Mouse (Mus musculus) hindbrain, embryonic 15.5 days (tissue): ENCODE data around the gene Zc3h7b. TPM values are rescaled to one million over a fixed set of nuclear protein-coding genes. Genes with fewer than 3 reads are reported as not detected.

Experiments
- ATAC-seq: fragments of 200-750 bp; cut with Nextera tagmentation; 2 replicates; pipeline ENCODE4 v1.8.0; 2017; ENCODE audit warnings: low read depth, moderate number of reproducible peaks, moderate TSS enrichment; ENCODE audit not compliant: low FRiP score
- H3K27ac ChIP-seq: fragments of 300-500 bp; sonication (generic); replicated peaks from 2 replicates; pipeline ENCODE4 v1.5.1; 2015; ENCODE audit warnings: mild to moderate bottlenecking, inconsistent platforms
- H3K27me3 ChIP-seq: fragments of 300-500 bp; sonication (generic); 2 replicates; pipeline ENCODE4 v1.6.1; 2015; ENCODE audit warnings: control low read depth, inconsistent platforms
- H3K36me3 ChIP-seq: fragments of 300-500 bp; sonication (generic); 2 replicates; pipeline ENCODE4 v1.6.1; 2015; ENCODE audit warnings: control low read depth, inconsistent platforms
- H3K4me1 ChIP-seq: fragments of 300-500 bp; sonication (generic); replicated peaks from 2 replicates; pipeline ENCODE4 v1.6.1; 2015; ENCODE audit warnings: control low read depth, inconsistent platforms
- H3K4me2 ChIP-seq: fragments of 300-500 bp; sonication (generic); 2 replicates; pipeline ENCODE4 v1.6.1; 2015; ENCODE audit warnings: moderate library complexity, mild to moderate bottlenecking, inconsistent platforms
- H3K4me3 ChIP-seq: fragments of 300-500 bp; sonication (generic); 2 replicates; pipeline ENCODE4 v1.5.1; 2015; ENCODE audit warnings: mild to moderate bottlenecking, inconsistent platforms
- H3K9ac ChIP-seq: fragments of 300-500 bp; sonication (generic); 2 replicates; pipeline ENCODE4 v1.6.1; 2015; ENCODE audit warnings: inconsistent platforms
- H3K9me3 ChIP-seq: fragments of 300-500 bp; sonication (generic); 2 replicates; pipeline ENCODE4 v1.6.1; 2016; ENCODE audit warnings: control low read depth, inconsistent platforms
- WGBS: fragments of 180-500 bp; shearing (Covaris S2); methylation state at CpG from one replicate; pipeline ENCODE4 v1.1.7; 2015; 5-methylcytosine and 5-hydroxymethylcytosine counted together
- polyA plus RNA-seq: library from polyadenylated mRNA; unstranded; fragments of >200 nt; fragmentation: Nextera tagmentation; extraction: Ambion mirVana; gene quantifications from 2 replicates; pipeline ENCODE4 v1.2.1, GENCODE M21; 2015

Zc3h7b gene
- polyA plus RNA-seq, 1 experiment from 2014 or later, result 49.8 TPM

- H3K4me3 ChIP-seq, result no peak overlapping the region
- peak; percentile 88 for ATAC-seq
- peak overlapping the region; percentile 13 for H3K4me2 ChIP-seq
- no peak overlapping the region for H3K9ac ChIP-seq
- H3K36me3 ChIP-seq, result peaks cover 7% of the 10 kb centered on the region
- 0 out of 2 replicates have a peak overlapping the region, but pooled peaks have one; percentile 3 for H3K27ac ChIP-seq
- no peaks in the 10 kb centered on the region for H3K9me3 ChIP-seq
- H3K27me3 ChIP-seq, result no peaks in the 10 kb centered on the region
- WGBS, result 15% methylated on average over 24 of the region's 24 CpGs
- peaks cover 12% of the 10 kb centered on the region for H3K4me1 ChIP-seq
Measured at GRCm38 (mm10) chr15:81831136-81831825, 86.4 kb downstream of the Zc3h7b start.

- Histone ChIP-seq H3K4me1 (peaks cover 17% of the 10 kb centered on the region), H3K9me3 (no peaks in the 10 kb centered on the region), H3K9ac (no peak overlapping the region), H3K27ac (no peak overlapping the region), H3K36me3 (peaks cover 7% of the 10 kb centered on the region), H3K4me2 (no peak overlapping the region), H3K27me3 (0 out of 2 replicates have a peak, but pooled peaks cover 4% of the 10 kb centered on the region), H3K4me3 (no peak overlapping the region)
- no peak for ATAC-seq
- 93% methylated on average over 3 of the region's 3 CpGs for WGBS
Measured at GRCm38 (mm10) chr15:81832219-81832618, 87.4 kb downstream of the Zc3h7b start.

GRCm38 (mm10) chr15:81833481-81833880, 88.6 kb downstream of the Zc3h7b start:
- no peak overlapping the region for H3K4me3 ChIP-seq
- ATAC-seq, result no peak
- H3K9ac ChIP-seq, result no peak overlapping the region
- H3K27ac ChIP-seq, result no peak overlapping the region
- H3K4me1 ChIP-seq, result peaks cover 17% of the 10 kb centered on the region
- H3K36me3 ChIP-seq, result peaks cover 3% of the 10 kb centered on the region
- 85% methylated on average over 4 of the region's 4 CpGs for WGBS
- H3K9me3 ChIP-seq, result no peaks in the 10 kb centered on the region
- H3K4me2 ChIP-seq, result no peak overlapping the region
- H3K27me3 ChIP-seq, result 0 out of 2 replicates have a peak, but pooled peaks cover 4% of the 10 kb centered on the region

GRCm38 (mm10) chr15:81834171-81834841, 89.4 kb downstream of the Zc3h7b start:
- no peaks in the 10 kb centered on the region for H3K36me3 ChIP-seq
- no peak for ATAC-seq
- H3K9ac ChIP-seq, result no peak overlapping the region
- 57% methylated on average over 3 of the region's 3 CpGs for WGBS
- H3K4me3 ChIP-seq, result no peak overlapping the region
- H3K4me2 ChIP-seq, result no peak overlapping the region
- H3K27ac ChIP-seq, result no peak overlapping the region
- H3K27me3 ChIP-seq, result 0 out of 2 replicates have a peak, but pooled peaks cover 4% of the 10 kb centered on the region
- H3K9me3 ChIP-seq, result no peaks in the 10 kb centered on the region
- peaks cover 21% of the 10 kb centered on the region for H3K4me1 ChIP-seq

- no peak overlapping the region for H3K4me2 ChIP-seq
- H3K9ac ChIP-seq, result no peak overlapping the region
- no peaks in the 10 kb centered on the region for H3K9me3 ChIP-seq
- H3K4me1 ChIP-seq, result peaks cover 21% of the 10 kb centered on the region
- H3K4me3 ChIP-seq, result no peak overlapping the region
- ATAC-seq, result no peak
- WGBS, result 65% methylated on average over 10 of the region's 10 CpGs
- H3K36me3 ChIP-seq, result no peaks in the 10 kb centered on the region
- H3K27ac ChIP-seq, result no peak overlapping the region
- 0 out of 2 replicates have a peak, but pooled peaks cover 4% of the 10 kb centered on the region for H3K27me3 ChIP-seq
Measured at GRCm38 (mm10) chr15:81835007-81835880, 90.4 kb downstream of the Zc3h7b start.

GRCm38 (mm10) chr15:81836124-81836821, 91.4 kb downstream of the Zc3h7b start:
- Histone ChIP-seq H3K4me1 (peaks cover 18% of the 10 kb centered on the region), H3K4me2 (peak overlapping the region; percentile 49), H3K36me3 (no peaks in the 10 kb centered on the region), H3K9ac (no peak overlapping the region), H3K27me3 (0 out of 2 replicates have a peak, but pooled peaks cover 4% of the 10 kb centered on the region), H3K9me3 (no peaks in the 10 kb centered on the region), H3K4me3 (peak overlapping the region; percentile 22), H3K27ac (no peak overlapping the region)
- 4% methylated on average over 32 of the region's 33 CpGs for WGBS
- peak; percentile 45; the same call in 1 of the 2 replicates for ATAC-seq

GRCm38 (mm10) chr15:81836966-81837920, 92.4 kb downstream of the Zc3h7b start:
- no peak for ATAC-seq
- Histone ChIP-seq H3K4me1 (peaks cover 13% of the 10 kb centered on the region), H3K27me3 (0 out of 2 replicates have a peak, but pooled peaks cover 4% of the 10 kb centered on the region), H3K36me3 (no peaks in the 10 kb centered on the region), H3K4me3 (no peak overlapping the region), H3K27ac (no peak overlapping the region), H3K4me2 (no peak overlapping the region), H3K9ac (no peak overlapping the region), H3K9me3 (no peaks in the 10 kb centered on the region)
- 64% methylated on average over 7 of the region's 7 CpGs for WGBS

- WGBS, result 60% methylated on average over 14 of the region's 14 CpGs
Measured at GRCm38 (mm10) chr15:81838554-81839235, 93.8 kb downstream of the Zc3h7b start.

GRCm38 (mm10) chr15:81839634-81840033, 94.8 kb downstream of the Zc3h7b start:
- WGBS, result 58% methylated on average over 5 of the region's 5 CpGs
- H3K4me3 ChIP-seq, result no peak overlapping the region
- 0 out of 2 replicates have a peak, but pooled peaks cover 4% of the 10 kb centered on the region for H3K27me3 ChIP-seq
- H3K4me1 ChIP-seq, result peaks cover 13% of the 10 kb centered on the region
- H3K36me3 ChIP-seq, result no peaks in the 10 kb centered on the region
- no peak overlapping the region for H3K4me2 ChIP-seq
- no peaks in the 10 kb centered on the region for H3K9me3 ChIP-seq
- H3K27ac ChIP-seq, result peak overlapping the region; percentile 21
- no peak overlapping the region for H3K9ac ChIP-seq
- ATAC-seq, result peak; percentile 83

More at GRCm38 (mm10) chr15:81838554-81839235, 93.8 kb downstream of the Zc3h7b start:
- H3K4me1 ChIP-seq, result peaks cover 13% of the 10 kb centered on the region
- no peak overlapping the region for H3K4me3 ChIP-seq
- H3K27ac ChIP-seq, result peak overlapping the region; percentile 39; the same call in 1 of the 2 replicates
- H3K9me3 ChIP-seq, result no peaks in the 10 kb centered on the region
- no peak for ATAC-seq
- no peaks in the 10 kb centered on the region for H3K36me3 ChIP-seq
- no peak overlapping the region for H3K4me2 ChIP-seq
- 0 out of 2 replicates have a peak, but pooled peaks cover 4% of the 10 kb centered on the region for H3K27me3 ChIP-seq
- no peak overlapping the region for H3K9ac ChIP-seq

GRCm38 (mm10) chr15:81840306-81840705, 95.4 kb downstream of the Zc3h7b start:
- H3K4me1 ChIP-seq, result peaks cover 13% of the 10 kb centered on the region
- 94% methylated on average over 7 of the region's 7 CpGs for WGBS
- no peak overlapping the region for H3K4me3 ChIP-seq
- H3K4me2 ChIP-seq, result no peak overlapping the region
- no peak overlapping the region for H3K27ac ChIP-seq
- ATAC-seq, result no peak
- no peaks in the 10 kb centered on the region for H3K9me3 ChIP-seq
- no peaks in the 10 kb centered on the region for H3K36me3 ChIP-seq
- H3K27me3 ChIP-seq, result 0 out of 2 replicates have a peak, but pooled peaks cover 4% of the 10 kb centered on the region
- no peak overlapping the region for H3K9ac ChIP-seq
